Mouse (Mus musculus) C2C12 (cell line): ENCODE results near the gene Zfp316.

Experiments used
- CEBPB ChIP-seq: IDR thresholded peaks from one replicate; pipeline ENCODE4 v1.6.1; 2011; ENCODE audit warnings: low read depth, mild to moderate bottlenecking, control low read depth, moderate library complexity
- CTCF ChIP-seq: IDR thresholded peaks from one replicate; pipeline ENCODE4 v1.5.1; 2011; ENCODE audit not compliant: control insufficient read depth, insufficient read depth, insufficient read length
- FOSL1 ChIP-seq: IDR thresholded peaks from one replicate; pipeline ENCODE4 v1.8.0; 2011; ENCODE audit warnings: mild to moderate bottlenecking, low read length; ENCODE audit not compliant: poor library complexity, insufficient read depth, severe bottlenecking
- MAX ChIP-seq: IDR thresholded peaks from one replicate; pipeline ENCODE4 v1.6.1; 2011; ENCODE audit warnings: mild to moderate bottlenecking, control low read depth
- MYOG ChIP-seq: IDR thresholded peaks from one replicate; pipeline ENCODE4 v1.6.1; 2011; ENCODE audit not compliant: control insufficient read depth, insufficient read length; ENCODE audit errors: extremely low read depth

DNA sequence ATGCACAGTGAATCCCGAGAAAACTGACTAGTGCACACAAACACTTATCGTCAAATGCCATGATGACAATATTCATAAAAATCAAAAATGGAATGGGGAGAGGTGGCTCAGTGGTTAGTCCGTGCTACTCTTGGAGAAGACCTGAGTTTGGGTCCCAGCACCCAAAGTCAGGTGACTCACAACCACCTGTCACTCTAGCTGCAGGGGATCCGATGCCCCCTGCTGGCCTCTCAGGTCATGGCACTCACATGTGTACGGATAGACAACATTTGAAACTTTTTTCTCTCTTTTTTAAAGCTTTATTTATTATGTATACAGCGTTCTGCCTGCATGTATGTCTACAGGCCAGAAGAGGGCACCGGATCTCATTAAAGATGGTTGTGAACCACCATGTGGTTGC lies 28.6 kb upstream of the Zfp316 start:
- no peak for TF ChIP-seq CTCF
- TF ChIP-seq MAX, result no peak
- TF ChIP-seq CEBPB, result no peak
- no peak for TF ChIP-seq FOSL1
- no peak for TF ChIP-seq MYOG
